Mouse (Mus musculus): ENCODE data around the gene Ptprc.

Ptprc gene

GRCm38 (mm10) chr1:138175494-138175893, at the start of gene Ptprc:
TSS of gene Ptprc (minus strand) at chr1:138175708.
- DNase-seq = no peak

- no peak for DNase-seq
These were observed 39.4 kb upstream of the Ptprc start for GRCm38 (mm10) chr1:138214736-138215458.

DNA sequence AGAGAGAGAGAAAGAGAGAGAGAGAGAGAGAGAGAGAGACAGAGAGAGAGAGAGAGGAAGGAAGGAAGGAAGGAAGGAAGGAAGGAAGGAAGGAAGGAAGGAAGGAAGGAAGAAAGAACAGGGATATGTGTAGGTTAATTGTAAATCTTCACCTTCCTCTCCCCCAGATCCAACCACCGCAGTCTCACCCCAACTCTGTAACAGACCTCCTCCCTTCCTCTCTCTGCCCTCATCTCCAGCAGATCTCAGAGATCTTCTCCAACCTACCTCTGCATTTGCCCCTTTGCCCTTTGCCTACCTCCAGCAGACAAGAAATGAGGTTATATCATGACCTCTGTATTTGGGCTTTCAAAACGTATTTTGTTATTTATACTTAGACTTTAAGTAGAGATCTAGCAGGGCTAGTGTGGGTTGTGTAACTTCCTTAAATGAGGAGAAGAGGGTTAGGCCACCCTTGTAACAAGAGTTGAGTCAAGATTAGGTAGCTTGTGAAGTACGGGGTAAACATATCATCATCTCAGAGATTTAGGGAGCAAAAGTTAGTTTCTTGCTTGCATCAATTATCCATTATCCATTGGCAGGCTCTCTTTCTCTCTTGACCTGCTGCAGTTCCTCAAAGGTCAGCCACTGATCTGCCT, 35.0 kb upstream of the Ptprc start:
- no peak for DNase-seq

GRCm38 (mm10) chr1:138209751-138210150, 34.2 kb upstream of the Ptprc start:
- no peak for DNase-seq

GRCm38 (mm10) chr1:138206041-138206440, 30.5 kb upstream of the Ptprc start:
- DNase-seq = no peak

- DNase-seq = no peak
These were observed 16.4 kb upstream of the Ptprc start for GRCm38 (mm10) chr1:138191689-138192508.

- no peak for DNase-seq
These were observed 12.6 kb upstream of the Ptprc start for GRCm38 (mm10) chr1:138188131-138188530.

GRCm38 (mm10) chr1:138185904-138186303, 10.4 kb upstream of the Ptprc start:
- no peak for DNase-seq

DNA sequence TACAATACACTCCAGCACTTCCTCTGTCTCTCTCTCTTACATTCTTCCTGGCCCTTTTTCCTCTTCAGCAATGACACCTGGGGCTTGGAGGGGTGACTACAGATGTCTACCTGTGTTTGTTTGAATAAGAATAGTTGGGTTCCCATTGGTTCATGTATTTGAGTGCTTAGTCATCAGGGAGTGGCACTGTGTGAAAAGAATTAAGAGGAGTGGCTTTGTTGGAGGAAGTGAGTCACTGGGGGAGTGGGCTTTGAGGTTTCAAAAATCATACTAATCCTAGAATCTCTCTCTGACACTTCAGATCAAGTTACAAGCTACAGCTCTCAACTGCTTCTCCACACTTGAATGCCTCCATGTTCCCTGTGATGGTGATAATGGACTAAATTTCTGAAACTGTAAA, 4.6 kb upstream of the Ptprc start:
- no peak for DNase-seq

DNA sequence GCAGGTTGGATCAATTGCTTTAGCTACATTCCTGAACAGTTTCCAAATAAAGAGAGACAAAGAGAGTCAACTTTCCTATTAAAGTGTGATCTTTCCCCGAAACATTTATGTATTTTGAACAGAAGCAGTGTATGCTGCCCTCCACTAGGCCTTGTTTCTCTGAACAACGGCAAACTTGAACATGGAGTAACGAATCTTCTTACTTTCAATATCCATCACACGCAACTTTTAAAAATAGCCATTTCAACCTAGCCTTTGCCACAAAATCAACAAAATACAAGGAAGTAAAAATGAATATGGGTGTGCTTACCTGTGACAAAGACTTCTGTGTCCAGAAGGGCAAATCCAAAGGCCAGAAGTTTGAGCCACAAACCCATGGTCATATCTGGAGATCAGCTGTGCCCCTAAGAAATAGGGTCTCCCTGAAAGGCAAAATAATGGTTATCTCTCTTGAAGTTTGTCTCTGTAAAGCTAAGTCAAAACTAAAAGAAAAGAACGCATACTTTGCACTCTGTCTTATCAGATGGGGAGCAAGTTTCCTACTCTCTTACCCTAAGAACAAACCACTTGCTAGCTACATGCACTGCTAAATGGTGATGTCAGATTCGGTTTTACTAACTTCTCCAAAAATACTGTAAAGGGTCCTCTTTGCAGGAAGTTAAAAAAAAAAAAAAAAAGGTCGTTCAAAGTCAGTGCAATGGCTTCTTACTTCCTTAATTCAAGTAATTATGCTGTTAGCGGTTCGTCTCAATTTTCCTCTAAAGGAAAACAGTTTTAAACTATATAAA, 609 bp downstream of the Ptprc start:
- DNase-seq = no peak

DNA sequence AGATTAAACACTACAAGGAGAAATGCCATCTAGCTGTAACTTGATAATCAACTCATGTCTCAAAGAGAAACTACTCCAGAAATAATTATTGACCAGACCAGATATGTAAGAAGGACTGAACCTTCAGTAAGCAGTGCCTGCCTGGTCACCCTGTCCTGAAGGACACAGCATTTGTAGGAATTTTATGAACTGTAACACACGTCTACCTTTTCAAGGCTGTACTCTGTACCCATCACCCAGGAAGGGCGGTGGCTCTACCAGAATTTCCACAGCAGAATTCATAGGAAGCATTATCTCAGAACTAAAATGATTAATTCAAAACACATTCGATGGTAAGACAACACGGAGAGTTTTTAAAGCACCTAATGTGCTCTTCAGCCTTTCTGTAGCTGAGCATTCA, 1.4 kb downstream of the Ptprc start:
- no peak for DNase-seq

- DNase-seq = no peak
These were observed 1.8 kb downstream of the Ptprc start for GRCm38 (mm10) chr1:138173669-138174068.

- no peak for DNase-seq
These were observed 3.0 kb downstream of the Ptprc start for GRCm38 (mm10) chr1:138172547-138172946.

DNA sequence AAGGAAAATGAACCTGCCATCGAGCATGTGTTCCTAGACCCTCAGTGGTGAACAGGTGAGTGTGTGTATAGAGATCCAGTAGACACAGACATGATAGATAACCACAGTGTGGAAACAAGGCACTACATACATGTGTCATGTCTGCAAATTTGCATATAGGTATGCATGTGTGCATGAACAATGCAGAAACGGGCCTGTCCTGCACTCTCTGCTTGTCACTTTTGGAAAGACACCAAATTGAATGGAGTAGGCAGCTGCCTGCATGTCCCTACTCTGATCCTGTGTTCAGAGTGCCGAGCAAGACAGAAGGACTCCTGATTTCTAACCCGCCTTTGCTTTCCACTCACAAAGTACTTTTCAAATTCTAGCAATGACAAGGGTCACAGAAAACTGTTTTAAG, 3.4 kb downstream of the Ptprc start:
- DNase-seq = no peak

- DNase-seq = no peak
These were observed 9.2 kb downstream of the Ptprc start for GRCm38 (mm10) chr1:138166233-138166771.

DNA sequence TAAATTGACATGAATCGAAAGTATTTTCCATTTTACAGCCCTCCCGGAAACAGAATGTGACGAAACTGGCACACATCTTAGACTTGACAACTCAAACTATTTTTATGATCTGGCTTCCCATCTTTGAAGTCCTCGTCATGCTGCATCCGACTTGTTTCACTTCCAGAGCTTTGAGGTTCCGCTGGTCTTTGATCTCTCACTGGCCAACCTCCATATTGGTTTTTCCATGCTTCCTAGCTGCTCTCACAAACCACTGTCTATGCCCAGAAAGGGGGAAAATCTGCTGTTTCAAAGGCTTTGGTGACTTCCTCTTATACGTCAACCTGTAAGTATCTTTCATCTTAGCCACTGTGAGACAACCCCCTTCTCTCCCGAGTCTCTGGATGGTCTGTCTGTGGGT, 12.9 kb downstream of the Ptprc start:
- no peak for DNase-seq

DNA sequence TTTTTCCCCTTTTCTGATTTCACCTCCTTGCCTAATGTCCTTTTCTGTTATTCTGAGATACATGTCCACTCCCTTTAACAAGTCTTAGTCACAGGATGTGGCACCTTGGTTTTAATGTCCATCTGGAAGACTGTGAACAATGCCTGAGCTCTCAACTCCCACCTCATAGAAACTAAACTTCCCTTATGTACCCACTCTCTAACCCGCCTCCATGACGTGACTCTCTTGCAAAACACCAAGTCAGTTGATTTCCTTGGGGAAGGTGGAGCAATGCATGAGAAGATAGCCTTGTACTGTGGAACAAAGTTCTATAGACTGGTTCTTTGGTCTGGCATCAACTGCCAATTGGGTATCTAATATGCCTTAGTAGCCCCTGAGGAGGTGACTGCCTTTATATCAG, 16.6 kb downstream of the Ptprc start:
- no peak for DNase-seq

GRCm38 (mm10) chr1:138158236-138158635, 17.3 kb downstream of the Ptprc start:
- DNase-seq = no peak

GRCm38 (mm10) chr1:138157709-138158108, 17.8 kb downstream of the Ptprc start:
- no peak for DNase-seq

DNA sequence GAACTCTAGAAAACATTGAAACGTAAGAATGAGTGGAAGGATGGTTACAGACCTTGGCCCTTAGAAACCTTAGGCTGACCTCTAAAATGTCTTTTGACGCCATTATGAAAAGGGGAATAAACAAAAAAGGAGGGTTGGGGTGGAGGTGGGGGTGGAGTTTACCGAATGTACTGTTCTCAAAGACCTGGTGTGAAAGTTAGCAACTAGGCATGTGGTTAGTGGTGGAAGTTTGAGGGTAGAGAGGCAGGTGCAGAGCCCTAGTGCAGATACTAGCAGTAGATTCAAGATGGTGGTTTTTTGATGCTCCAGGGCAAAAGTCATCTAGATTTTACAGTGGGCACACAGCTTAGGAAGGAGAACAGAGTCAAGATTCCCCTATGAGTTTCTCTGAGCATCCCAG, 18.5 kb downstream of the Ptprc start:
- DNase-seq = no peak

DNA sequence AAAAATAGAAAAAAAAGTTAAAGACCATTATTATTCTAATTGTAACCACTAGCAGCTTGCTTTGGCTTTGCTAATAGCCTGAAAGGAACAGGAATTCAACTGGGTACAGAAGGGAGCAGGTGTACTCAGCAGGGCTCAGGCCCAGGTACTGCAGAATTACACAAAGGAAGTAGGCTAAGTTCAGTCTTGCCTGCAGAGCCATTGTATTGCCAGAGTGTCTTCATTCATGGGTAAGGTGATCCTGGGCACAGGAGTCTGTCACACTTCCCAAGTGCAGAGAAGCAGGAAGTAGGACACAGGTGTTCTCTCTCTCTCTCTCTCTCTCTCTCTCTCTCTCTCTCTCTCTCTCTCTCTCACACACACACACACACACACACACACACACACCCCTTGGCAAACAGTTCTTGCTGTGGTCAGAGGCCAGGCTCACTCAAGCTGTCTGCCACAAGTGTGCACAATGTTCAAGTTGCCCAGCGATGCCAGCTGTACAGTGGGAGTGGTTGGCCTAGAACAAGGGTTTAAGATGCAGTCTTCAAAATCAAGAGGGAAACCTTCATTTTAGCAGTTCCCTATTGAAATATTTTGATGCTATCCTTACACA, 21.2 kb downstream of the Ptprc start:
- no peak for DNase-seq

DNA sequence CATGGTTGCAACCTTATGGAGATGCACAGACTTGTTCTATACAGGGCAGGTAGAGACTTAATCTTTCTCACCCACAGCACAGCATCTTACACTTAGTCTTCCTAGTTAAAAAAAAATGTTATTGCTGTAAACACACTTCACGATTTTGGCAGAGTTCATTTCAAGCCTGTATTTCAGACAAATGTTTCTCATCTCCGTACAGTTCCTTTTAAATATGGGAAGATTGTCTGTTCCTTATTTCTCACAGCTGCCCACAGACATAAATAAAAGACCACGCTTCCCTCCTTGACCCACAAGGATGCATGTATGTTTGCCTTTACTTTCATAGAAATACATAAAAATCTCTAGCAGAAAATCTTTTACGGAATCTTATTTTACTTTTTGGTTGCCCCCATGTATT, 22.4 kb downstream of the Ptprc start:
- no peak for DNase-seq
